Mouse (Mus musculus) midbrain, embryonic 12.5 days (tissue): ENCODE data around the gene Mcu. TPM values are rescaled to one million over a fixed set of nuclear protein-coding genes. Genes with fewer than 3 reads are reported as not detected.

Experiments used
- ATAC-seq: fragments of 200-750 bp; cut with Nextera tagmentation; 2 replicates; pipeline ENCODE4 v1.8.0; 2017; ENCODE audit warnings: low read depth, moderate TSS enrichment, moderate library complexity; ENCODE audit not compliant: low FRiP score
- H3K27ac ChIP-seq: fragments of 300-500 bp; sonication (generic); replicated peaks from 2 replicates; pipeline ENCODE4 v1.5.1; 2016; ENCODE audit warnings: mild to moderate bottlenecking
- H3K27me3 ChIP-seq: fragments of 300-500 bp; sonication (generic); 2 replicates; pipeline ENCODE4 v1.6.1; 2016; ENCODE audit warnings: mild to moderate bottlenecking
- H3K36me3 ChIP-seq: fragments of 300-500 bp; sonication (generic); 2 replicates; pipeline ENCODE4 v1.6.1; 2016
- H3K4me1 ChIP-seq: fragments of 300-500 bp; sonication (generic); 2 replicates; pipeline ENCODE4 v1.6.1; 2016
- H3K4me2 ChIP-seq: fragments of 300-500 bp; sonication (generic); replicated peaks from 2 replicates; pipeline ENCODE4 v1.6.1; 2016; ENCODE audit warnings: mild to moderate bottlenecking, moderate library complexity
- H3K4me3 ChIP-seq: fragments of 300-500 bp; sonication (generic); 2 replicates; pipeline ENCODE4 v1.5.1; 2016; ENCODE audit warnings: mild to moderate bottlenecking
- H3K9ac ChIP-seq: fragments of 300-500 bp; sonication (generic); replicated peaks from 2 replicates; pipeline ENCODE4 v1.6.1; 2016; ENCODE audit warnings: mild to moderate bottlenecking, moderate library complexity
- H3K9me3 ChIP-seq: fragments of 300-500 bp; sonication (generic); 2 replicates; pipeline ENCODE4 v1.6.1; 2016; ENCODE audit warnings: mild to moderate bottlenecking
- WGBS: fragments of 180-500 bp; shearing (Covaris S2); methylation state at CpG from one replicate; pipeline ENCODE4 v1.1.7; 2016; 5-methylcytosine and 5-hydroxymethylcytosine counted together
- polyA plus RNA-seq: library from polyadenylated mRNA; unstranded; fragments of >200 nt; fragmentation: Nextera tagmentation; extraction: Ambion mirVana; gene quantifications from 2 replicates; pipeline ENCODE4 v1.2.1, GENCODE M21; 2016

The Mcu gene
- polyA plus RNA-seq, 1 experiment from 2014 or later, result 21.1 TPM

GRCm38 (mm10) chr10:59524675-59525074 lies 91.8 kb downstream of the Mcu start:
- Histone ChIP-seq H3K4me2 (no peak overlapping the region), H3K4me3 (no peak overlapping the region), H3K27me3 (no peaks in the 10 kb centered on the region), H3K36me3 (no peaks in the 10 kb centered on the region), H3K9me3 (no peaks in the 10 kb centered on the region), H3K27ac (no peak overlapping the region), H3K4me1 (peaks cover 8% of the 10 kb centered on the region; the same call in 1 of the 2 replicates), H3K9ac (no peak overlapping the region)
- WGBS, result 86% methylated on average over 5 of the region's 5 CpGs
- no peak for ATAC-seq

GRCm38 (mm10) chr10:59523826-59524331 lies 92.6 kb downstream of the Mcu start:
- Histone ChIP-seq H3K9ac (no peak overlapping the region), H3K4me2 (no peak overlapping the region), H3K36me3 (no peaks in the 10 kb centered on the region), H3K4me3 (no peak overlapping the region), H3K27me3 (no peaks in the 10 kb centered on the region), H3K4me1 (peaks cover 8% of the 10 kb centered on the region; the same call in 1 of the 2 replicates), H3K9me3 (no peaks in the 10 kb centered on the region), H3K27ac (no peak overlapping the region)
- WGBS, result 72% methylated on average over 8 of the region's 8 CpGs
- ATAC-seq, result no peak

- no peaks in the 10 kb centered on the region for H3K36me3 ChIP-seq
- H3K4me3 ChIP-seq, result no peak overlapping the region
- H3K4me2 ChIP-seq, result no peak overlapping the region
- peaks cover 8% of the 10 kb centered on the region; the same call in 1 of the 2 replicates for H3K4me1 ChIP-seq
- WGBS, result 94% methylated on average over 2 of the region's 2 CpGs
- ATAC-seq, result no peak
- no peak overlapping the region for H3K9ac ChIP-seq
- H3K27me3 ChIP-seq, result no peaks in the 10 kb centered on the region
- no peak overlapping the region for H3K27ac ChIP-seq
- no peaks in the 10 kb centered on the region for H3K9me3 ChIP-seq
Measured at GRCm38 (mm10) chr10:59520701-59521100, 95.8 kb downstream of the Mcu start.

- H3K4me2 ChIP-seq, result no peak overlapping the region
- no peaks in the 10 kb centered on the region for H3K27me3 ChIP-seq
- no peak for ATAC-seq
- H3K36me3 ChIP-seq, result no peaks in the 10 kb centered on the region
- no peaks in the 10 kb centered on the region for H3K9me3 ChIP-seq
- peaks cover 7% of the 10 kb centered on the region; the same call in 1 of the 2 replicates for H3K4me1 ChIP-seq
- WGBS, result 94% methylated on average over 3 of the region's 3 CpGs
- no peak overlapping the region for H3K27ac ChIP-seq
- no peak overlapping the region for H3K4me3 ChIP-seq
- H3K9ac ChIP-seq, result no peak overlapping the region
Measured at GRCm38 (mm10) chr10:59519411-59519810, 97.1 kb downstream of the Mcu start.

- ATAC-seq, result no peak
- H3K9ac ChIP-seq, result no peak overlapping the region
- H3K27me3 ChIP-seq, result no peaks in the 10 kb centered on the region
- H3K4me2 ChIP-seq, result no peak overlapping the region
- H3K4me1 ChIP-seq, result 0 out of 2 replicates have a peak, but pooled peaks cover 2% of the 10 kb centered on the region
- no peak overlapping the region for H3K4me3 ChIP-seq
- 91% methylated on average over 13 of the region's 13 CpGs for WGBS
- no peaks in the 10 kb centered on the region for H3K9me3 ChIP-seq
- H3K27ac ChIP-seq, result no peak overlapping the region
- no peaks in the 10 kb centered on the region for H3K36me3 ChIP-seq
Measured at GRCm38 (mm10) chr10:59517201-59517600, 99.3 kb downstream of the Mcu start.

- no peak overlapping the region for H3K4me2 ChIP-seq
- ATAC-seq, result no peak
- H3K36me3 ChIP-seq, result no peaks in the 10 kb centered on the region
- 88% methylated on average over 15 of the region's 15 CpGs for WGBS
- no peak overlapping the region for H3K9ac ChIP-seq
- no peaks in the 10 kb centered on the region for H3K9me3 ChIP-seq
- peaks cover 12% of the 10 kb centered on the region; the same call in 1 of the 2 replicates for H3K4me1 ChIP-seq
- no peak overlapping the region for H3K27ac ChIP-seq
- no peak overlapping the region for H3K4me3 ChIP-seq
- no peaks in the 10 kb centered on the region for H3K27me3 ChIP-seq
Measured at GRCm38 (mm10) chr10:59514739-59515464, 101.6 kb downstream of the Mcu start.

- Histone ChIP-seq H3K4me2 (no peak overlapping the region), H3K4me3 (no peak overlapping the region), H3K9ac (no peak overlapping the region), H3K9me3 (no peaks in the 10 kb centered on the region), H3K27ac (no peak overlapping the region), H3K36me3 (no peaks in the 10 kb centered on the region), H3K27me3 (no peaks in the 10 kb centered on the region), H3K4me1 (peaks cover 12% of the 10 kb centered on the region; the same call in 1 of the 2 replicates)
- 89% methylated on average over 9 of the region's 9 CpGs for WGBS
- no peak for ATAC-seq
Measured at GRCm38 (mm10) chr10:59512173-59512572, 104.3 kb downstream of the Mcu start.

GRCm38 (mm10) chr10:59511427-59511963 lies 105.0 kb downstream of the Mcu start:
- Histone ChIP-seq H3K4me1 (peaks cover 12% of the 10 kb centered on the region; the same call in 1 of the 2 replicates), H3K27me3 (no peaks in the 10 kb centered on the region), H3K4me3 (no peak overlapping the region), H3K9ac (no peak overlapping the region), H3K4me2 (no peak overlapping the region), H3K27ac (no peak overlapping the region), H3K9me3 (no peaks in the 10 kb centered on the region), H3K36me3 (no peaks in the 10 kb centered on the region)
- WGBS, result 61% methylated on average over 14 of the region's 14 CpGs
- ATAC-seq, result no peak

GRCm38 (mm10) chr10:59510713-59511426 lies 105.6 kb downstream of the Mcu start:
- no peak for ATAC-seq
- Histone ChIP-seq H3K4me2 (no peak overlapping the region), H3K36me3 (no peaks in the 10 kb centered on the region), H3K4me1 (peaks cover 12% of the 10 kb centered on the region; the same call in 1 of the 2 replicates), H3K27ac (no peak overlapping the region), H3K27me3 (no peaks in the 10 kb centered on the region), H3K9me3 (no peaks in the 10 kb centered on the region), H3K9ac (no peak overlapping the region), H3K4me3 (no peak overlapping the region)
- WGBS, result 84% methylated on average over 14 of the region's 14 CpGs

GRCm38 (mm10) chr10:59509197-59509596 lies 107.3 kb downstream of the Mcu start:
- Histone ChIP-seq H3K27ac (no peak overlapping the region), H3K9me3 (no peaks in the 10 kb centered on the region), H3K4me3 (no peak overlapping the region), H3K36me3 (no peaks in the 10 kb centered on the region), H3K27me3 (no peaks in the 10 kb centered on the region), H3K4me1 (peaks cover 14% of the 10 kb centered on the region; the same call in 1 of the 2 replicates), H3K9ac (no peak overlapping the region), H3K4me2 (no peak overlapping the region)
- 89% methylated on average over 4 of the region's 4 CpGs for WGBS
- no peak for ATAC-seq

GRCm38 (mm10) chr10:59506711-59507110 lies 109.8 kb downstream of the Mcu start:
- Histone ChIP-seq H3K36me3 (no peaks in the 10 kb centered on the region), H3K9me3 (no peaks in the 10 kb centered on the region), H3K27me3 (no peaks in the 10 kb centered on the region), H3K4me1 (peaks cover 14% of the 10 kb centered on the region), H3K4me3 (no peak overlapping the region), H3K4me2 (no peak overlapping the region), H3K9ac (no peak overlapping the region), H3K27ac (no peak overlapping the region)
- WGBS, result 90% methylated on average over 5 of the region's 5 CpGs
- ATAC-seq, result no peak

- Histone ChIP-seq H3K27me3 (no peaks in the 10 kb centered on the region), H3K9ac (no peak overlapping the region), H3K4me3 (no peak overlapping the region), H3K9me3 (no peaks in the 10 kb centered on the region), H3K36me3 (no peaks in the 10 kb centered on the region), H3K27ac (no peak overlapping the region), H3K4me1 (peaks cover 9% of the 10 kb centered on the region), H3K4me2 (no peak overlapping the region)
- WGBS, result 61% methylated on average over 3 of the region's 3 CpGs
- ATAC-seq, result no peak
Measured at GRCm38 (mm10) chr10:59504291-59504690, 112.2 kb downstream of the Mcu start.
